Mouse (Mus musculus) midbrain, embryonic 16.5 days (tissue): Measurements from ENCODE around the gene Cd46. TPM values are rescaled to one million over a fixed set of nuclear protein-coding genes. Genes with fewer than 3 reads are reported as not detected.

Experiments
- ATAC-seq: fragments of 200-750 bp; cut with Nextera tagmentation; 2 replicates; pipeline ENCODE4 v1.8.0; 2017; ENCODE audit warnings: moderate TSS enrichment
- H3K27ac ChIP-seq: fragments of 300-500 bp; sonication (generic); 2 replicates; pipeline ENCODE4 v1.5.1; 2014; ENCODE audit warnings: mild to moderate bottlenecking, low read length, mixed read lengths
- H3K27me3 ChIP-seq: fragments of 300-500 bp; sonication (generic); 2 replicates; pipeline ENCODE4 v1.6.1; 2014; ENCODE audit warnings: low read depth, low read length, mixed read lengths; ENCODE audit not compliant: control insufficient read depth, insufficient read depth
- H3K36me3 ChIP-seq: fragments of 300-500 bp; sonication (generic); 2 replicates; pipeline ENCODE4 v1.6.1; 2014; ENCODE audit warnings: mild to moderate bottlenecking, low read length, moderate library complexity, mixed read lengths; ENCODE audit not compliant: control insufficient read depth, insufficient read depth
- H3K4me1 ChIP-seq: fragments of 300-500 bp; sonication (generic); 2 replicates; pipeline ENCODE4 v1.6.1; 2014; ENCODE audit warnings: mild to moderate bottlenecking, low read length, mixed read lengths; ENCODE audit not compliant: control insufficient read depth, insufficient read depth
- H3K4me2 ChIP-seq: fragments of 300-500 bp; sonication (generic); 2 replicates; pipeline ENCODE4 v1.6.1; 2014; ENCODE audit warnings: mild to moderate bottlenecking, low read length, mixed read lengths
- H3K4me3 ChIP-seq: fragments of 300-500 bp; sonication (generic); 2 replicates; pipeline ENCODE4 v1.5.1; 2014; ENCODE audit warnings: low read depth, mild to moderate bottlenecking, low read length, moderate library complexity, mixed read lengths
- H3K9ac ChIP-seq: fragments of 300-500 bp; sonication (generic); 2 replicates; pipeline ENCODE4 v1.6.1; 2014; ENCODE audit warnings: low read depth, low read length, mixed read lengths
- H3K9me3 ChIP-seq: fragments of 300-500 bp; sonication (generic); replicated peaks from 2 replicates; pipeline ENCODE4 v1.6.1; 2014; ENCODE audit warnings: mild to moderate bottlenecking, low read length, mixed read lengths; ENCODE audit not compliant: control insufficient read depth, poor library complexity, severe bottlenecking
- WGBS: fragments of 180-500 bp; shearing (Covaris S2); extraction: QIAGEN DNeasy Blood & Tissue Kit; methylation state at CpG from one replicate; pipeline ENCODE4 v1.1.7; 2014; 5-methylcytosine and 5-hydroxymethylcytosine counted together
- polyA plus RNA-seq: library from polyadenylated mRNA; unstranded; fragments of >200 nt; fragmentation: Nextera tagmentation; extraction: Ambion mirVana; gene quantifications from 2 replicates; pipeline ENCODE4 v1.2.1, GENCODE M21; 2015

Cd46 gene
- polyA plus RNA-seq = 1.8 and 2.0 TPM in 2 replicates

GRCm38 (mm10) chr1:195092220-195092720, at the start of gene Cd46:
Gene Cd46, minus strand, starts transcription at chr1:195092249.
- no peaks in the 10 kb centered on the region for H3K36me3 ChIP-seq
- H3K4me1 ChIP-seq = peaks cover 7% of the 10 kb centered on the region; the same call in 1 of the 2 replicates
- 0 out of 2 replicates have a peak within 1 kb of the TSS, but pooled peaks have one; percentile 1 for H3K9ac ChIP-seq
- H3K27ac ChIP-seq = no peak within 1 kb of the TSS
- peak; percentile 93 for ATAC-seq
- 3% methylated on average over 14 of the region's 14 CpGs for WGBS
- H3K4me3 ChIP-seq = peak within 1 kb of the TSS; percentile 27
- H3K27me3 ChIP-seq = no peaks in the 10 kb centered on the region
- peak within 1 kb of the TSS; percentile 54 for H3K4me2 ChIP-seq
- no peaks in the 10 kb centered on the region for H3K9me3 ChIP-seq

GRCm38 (mm10) chr1:195132070-195132469, 40.0 kb upstream of the Cd46 start:
- H3K4me2 ChIP-seq = peak overlapping the region; percentile 71
- no peaks in the 10 kb centered on the region for H3K36me3 ChIP-seq
- no peaks in the 10 kb centered on the region for H3K9me3 ChIP-seq
- ATAC-seq = no peak
- no peak overlapping the region; the same call in 1 of the 2 replicates for H3K27ac ChIP-seq
- H3K27me3 ChIP-seq = no peaks in the 10 kb centered on the region
- H3K4me1 ChIP-seq = peaks cover 15% of the 10 kb centered on the region
- H3K4me3 ChIP-seq = peak overlapping the region; percentile 65
- 0 out of 2 replicates have a peak overlapping the region, but pooled peaks have one; percentile 41 for H3K9ac ChIP-seq
- 59% methylated on average over 3 of the region's 3 CpGs for WGBS

- H3K4me3 ChIP-seq = peak overlapping the region; percentile 65
- peak overlapping the region; percentile 96 for H3K27ac ChIP-seq
- H3K9me3 ChIP-seq = no peaks in the 10 kb centered on the region
- no peaks in the 10 kb centered on the region for H3K27me3 ChIP-seq
- 0 out of 2 replicates have a peak, but pooled peaks cover 2% of the 10 kb centered on the region for H3K36me3 ChIP-seq
- H3K9ac ChIP-seq = peak overlapping the region; percentile 81
- 27% methylated on average over 4 of the region's 4 CpGs for WGBS
- peak overlapping the region; percentile 71 for H3K4me2 ChIP-seq
- ATAC-seq = no peak
- peaks cover 15% of the 10 kb centered on the region for H3K4me1 ChIP-seq
These were observed 39.6 kb upstream of the Cd46 start for GRCm38 (mm10) chr1:195131675-195132015.

- H3K9me3 ChIP-seq = no peaks in the 10 kb centered on the region
- under 1% methylated on average over 31 of the region's 31 CpGs for WGBS
- peak within 1 kb of the TSS; percentile 81 for H3K9ac ChIP-seq
- H3K4me1 ChIP-seq = peaks cover 15% of the 10 kb centered on the region
- H3K36me3 ChIP-seq = 0 out of 2 replicates have a peak, but pooled peaks cover 2% of the 10 kb centered on the region
- ATAC-seq = peak; percentile 99
- peak within 1 kb of the TSS; percentile 65 for H3K4me3 ChIP-seq
- peak within 1 kb of the TSS; percentile 96 for H3K27ac ChIP-seq
- H3K27me3 ChIP-seq = no peaks in the 10 kb centered on the region
- H3K4me2 ChIP-seq = peak within 1 kb of the TSS; percentile 71
These were observed 39.1 kb upstream of the Cd46 start, which contains the start of gene Cr1l for GRCm38 (mm10) chr1:195130953-195131674. Gene Cr1l, minus strand, starts transcription at chr1:195131586.

- peak overlapping the region; percentile 81 for H3K9ac ChIP-seq
- 0 out of 2 replicates have a peak, but pooled peaks cover 2% of the 10 kb centered on the region for H3K36me3 ChIP-seq
- no peaks in the 10 kb centered on the region for H3K9me3 ChIP-seq
- H3K27ac ChIP-seq = peak overlapping the region; percentile 96
- ATAC-seq = peak; percentile 57
- peak overlapping the region; percentile 65 for H3K4me3 ChIP-seq
- H3K4me1 ChIP-seq = peaks cover 15% of the 10 kb centered on the region
- peak overlapping the region; percentile 71 for H3K4me2 ChIP-seq
- H3K27me3 ChIP-seq = no peaks in the 10 kb centered on the region
- WGBS = 13% methylated on average over 2 of the region's 2 CpGs
These were observed 38.4 kb upstream of the Cd46 start for GRCm38 (mm10) chr1:195130479-195130878.

- Histone ChIP-seq H3K27me3 (no peaks in the 10 kb centered on the region), H3K36me3 (0 out of 2 replicates have a peak, but pooled peaks cover 2% of the 10 kb centered on the region), H3K9ac (no peak overlapping the region), H3K9me3 (no peaks in the 10 kb centered on the region), H3K4me1 (peaks cover 15% of the 10 kb centered on the region), H3K4me3 (no peak overlapping the region), H3K4me2 (peak overlapping the region; percentile 10; the same call in 1 of the 2 replicates), H3K27ac (no peak overlapping the region)
- WGBS = 88% methylated on average over 1 of the region's 1 CpGs
- ATAC-seq = no peak
These were observed 37.8 kb upstream of the Cd46 start for GRCm38 (mm10) chr1:195129867-195130266.

GRCm38 (mm10) chr1:195114414-195114813, 22.4 kb upstream of the Cd46 start:
- Histone ChIP-seq H3K27me3 (no peaks in the 10 kb centered on the region), H3K4me3 (no peak overlapping the region), H3K27ac (no peak overlapping the region), H3K36me3 (peaks cover 11% of the 10 kb centered on the region), H3K4me1 (no peaks in the 10 kb centered on the region), H3K9ac (no peak overlapping the region), H3K9me3 (no peaks in the 10 kb centered on the region), H3K4me2 (no peak overlapping the region)
- no peak for ATAC-seq
- 94% methylated on average over 1 of the region's 1 CpGs for whole genome bisulfite sequencing

GRCm38 (mm10) chr1:195113621-195114020, 21.6 kb upstream of the Cd46 start:
- no peaks in the 10 kb centered on the region for H3K9me3 ChIP-seq
- H3K4me1 ChIP-seq = no peaks in the 10 kb centered on the region
- no peak overlapping the region for H3K9ac ChIP-seq
- H3K4me3 ChIP-seq = no peak overlapping the region
- no peak for ATAC-seq
- peaks cover 11% of the 10 kb centered on the region for H3K36me3 ChIP-seq
- no peak overlapping the region for H3K4me2 ChIP-seq
- no peak overlapping the region for H3K27ac ChIP-seq
- no peaks in the 10 kb centered on the region for H3K27me3 ChIP-seq
- WGBS = 90% methylated on average over 4 of the region's 4 CpGs

- peaks cover 17% of the 10 kb centered on the region; the same call in 1 of the 2 replicates for H3K36me3 ChIP-seq
- no peak overlapping the region for H3K27ac ChIP-seq
- no peak overlapping the region for H3K4me3 ChIP-seq
- H3K27me3 ChIP-seq = no peaks in the 10 kb centered on the region
- no peak overlapping the region for H3K9ac ChIP-seq
- no peak for ATAC-seq
- H3K9me3 ChIP-seq = no peaks in the 10 kb centered on the region
- no peak overlapping the region for H3K4me2 ChIP-seq
- no peaks in the 10 kb centered on the region for H3K4me1 ChIP-seq
- WGBS = 85% methylated on average over 4 of the region's 4 CpGs
These were observed 8.6 kb upstream of the Cd46 start for GRCm38 (mm10) chr1:195100693-195101092.
